Mouse (Mus musculus) megakaryocyte, adult 5-6 weeks (primary cell): ENCODE measurements around the gene Tbc1d24. TPM values are rescaled to one million over a fixed set of nuclear protein-coding genes. Genes with fewer than 3 reads are reported as not detected.

ENCODE experiments used
- ATAC-seq: 2 replicates; pipeline ENCODE4 v1.8.0; 2016; ENCODE audit warnings: mild to moderate bottlenecking, inconsistent platforms; ENCODE audit not compliant: poor library complexity, severe bottlenecking
- total RNA-seq, 2 experiments: library from RNA; stranded (forward) in 1 of 2; stranded (reverse) in 1 of 2; fragments of 153-499, 151-499 nt in 1 of 2; fragments of 221-1000, 200-1000 nt in 1 of 2; gene quantifications; 2 replicates each; pipeline versions ENCODE4 v1.2.3 to v1.2.4; 2015 to 2017

Tbc1d24 gene
- total RNA-seq, 2 experiments from 2014 or later: 4.6 to 5.5 TPM

GRCm38 (mm10) chr17:24190934-24191333 lies 14.4 kb downstream of the Tbc1d24 start:
- ATAC-seq: peak; percentile 38; the same call in 1 of the 2 replicates

- no peak for ATAC-seq
Observed at GRCm38 (mm10) chr17:24174259-24174658, 31.1 kb downstream of the Tbc1d24 start.

- peak; percentile 28; the same call in 1 of the 2 replicates for ATAC-seq
Observed at GRCm38 (mm10) chr17:24173423-24173822, 31.9 kb downstream of the Tbc1d24 start.

GRCm38 (mm10) chr17:24171738-24172137 lies 33.6 kb downstream of the Tbc1d24 start:
- ATAC-seq: peak; percentile 12; the same call in 1 of the 2 replicates

GRCm38 (mm10) chr17:24170729-24171128 lies 34.6 kb downstream of the Tbc1d24 start:
- peak; percentile 31 for ATAC-seq

DNA sequence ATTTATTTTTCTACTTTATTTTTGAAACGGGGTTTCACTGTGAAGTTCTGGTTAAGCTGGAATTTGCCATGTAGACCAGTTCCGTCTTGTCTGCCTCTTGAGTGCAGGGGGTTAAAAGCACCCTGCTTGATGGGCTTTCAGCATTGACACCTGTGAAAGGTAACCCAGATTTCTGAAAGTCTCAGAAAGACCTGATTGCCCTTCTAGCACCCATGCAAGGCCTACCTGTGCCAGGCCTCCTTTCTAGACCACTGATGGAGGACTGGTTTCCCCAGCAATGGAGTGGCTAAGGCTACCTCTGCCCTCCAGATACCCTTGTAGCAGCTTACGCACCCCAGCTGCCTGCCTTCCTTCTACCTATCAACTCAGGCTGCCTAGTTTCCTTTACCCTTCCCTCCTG lies 35.2 kb downstream of the Tbc1d24 start:
- ATAC-seq: no peak

DNA sequence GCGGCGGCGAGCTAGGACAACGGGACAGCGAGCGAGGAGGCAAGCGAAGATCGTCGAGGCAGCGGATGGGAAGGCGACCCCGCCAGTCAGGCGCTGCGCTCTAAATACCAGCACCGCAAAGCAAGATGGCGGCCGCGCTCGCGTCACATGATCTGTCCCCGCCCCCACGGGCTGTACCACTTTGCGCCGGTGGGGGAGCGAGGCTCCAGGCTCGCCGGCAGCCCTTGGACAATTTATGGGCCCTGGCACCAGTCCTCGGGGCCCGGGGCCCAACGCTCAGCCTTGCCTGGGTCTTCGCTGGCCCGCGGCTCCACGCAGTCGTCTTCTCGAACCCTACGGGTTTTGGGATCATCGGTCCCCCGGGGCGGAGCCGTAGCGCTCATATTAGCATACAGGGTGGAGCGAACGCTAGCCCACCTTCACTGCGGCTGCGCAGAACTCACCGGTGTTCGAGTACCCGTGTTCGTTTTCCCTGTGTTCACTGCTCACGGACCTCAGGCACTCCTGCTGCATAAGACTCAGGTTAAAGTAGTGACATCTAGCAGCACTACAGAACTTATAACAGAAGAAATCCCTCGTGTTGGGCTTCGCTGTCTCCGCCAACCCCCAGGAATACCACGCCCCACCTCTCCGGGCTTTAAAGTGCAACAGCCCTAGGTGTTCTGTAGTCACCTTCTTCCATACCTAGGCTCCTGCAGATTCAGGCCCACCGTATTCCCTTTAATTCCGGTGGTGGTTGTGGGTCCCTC lies 35.9 kb downstream of the Tbc1d24 start, which contains the start of gene Atp6v0c:
Gene Atp6v0c, minus strand, starts transcription at position 386 of the 749 bp plus-strand sequence.
- ATAC-seq: peak; percentile 64

DNA sequence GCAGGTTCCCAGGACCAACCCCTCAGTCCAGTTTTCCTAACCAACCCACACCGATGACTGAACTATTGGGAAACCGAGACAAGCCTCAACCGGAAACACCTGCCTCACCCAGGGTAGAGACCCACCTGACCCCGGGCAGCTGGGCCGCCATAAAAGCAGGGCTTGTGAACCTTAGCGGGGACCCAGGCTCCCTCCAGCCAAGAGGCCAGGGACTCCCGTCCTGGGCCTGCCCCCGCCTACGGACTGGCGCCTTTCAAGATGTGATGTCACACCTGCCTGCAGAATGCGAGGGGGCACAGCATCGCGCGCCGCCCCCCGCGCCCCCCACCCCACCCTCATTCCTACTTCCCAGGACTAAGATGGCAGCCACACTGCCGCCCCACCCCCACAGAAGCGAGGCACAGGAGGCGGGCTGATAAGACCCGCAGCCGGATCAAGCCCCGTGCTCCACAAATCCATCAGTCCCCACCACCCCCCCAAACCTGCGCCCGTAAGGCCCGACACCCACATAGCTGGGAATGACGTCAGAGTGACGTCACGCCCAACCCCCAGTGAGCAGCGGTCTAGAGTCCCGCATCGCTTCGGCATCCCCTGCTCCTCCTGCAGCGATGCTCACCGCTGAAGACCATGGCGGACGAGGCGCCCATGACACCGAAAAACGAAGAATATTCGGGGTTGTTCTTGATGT lies 36.6 kb downstream of the Tbc1d24 start:
- ATAC-seq: peak; percentile 25

- ATAC-seq: no peak
Observed at GRCm38 (mm10) chr17:24167891-24168505, 37.4 kb downstream of the Tbc1d24 start.

- no peak for ATAC-seq
Observed at GRCm38 (mm10) chr17:24167120-24167519, 38.2 kb downstream of the Tbc1d24 start.

GRCm38 (mm10) chr17:24164566-24165259 lies 40.6 kb downstream of the Tbc1d24 start:
- ATAC-seq: peak; percentile 9; the same call in 1 of the 2 replicates

- ATAC-seq: peak; percentile 69
Observed at GRCm38 (mm10) chr17:24163176-24163962, 42.0 kb downstream of the Tbc1d24 start, which contains the start of gene Amdhd2. Gene Amdhd2, minus strand, starts transcription at chr17:24163766.

GRCm38 (mm10) chr17:24162584-24163175 lies 42.7 kb downstream of the Tbc1d24 start:
- peak; percentile 36 for ATAC-seq

DNA sequence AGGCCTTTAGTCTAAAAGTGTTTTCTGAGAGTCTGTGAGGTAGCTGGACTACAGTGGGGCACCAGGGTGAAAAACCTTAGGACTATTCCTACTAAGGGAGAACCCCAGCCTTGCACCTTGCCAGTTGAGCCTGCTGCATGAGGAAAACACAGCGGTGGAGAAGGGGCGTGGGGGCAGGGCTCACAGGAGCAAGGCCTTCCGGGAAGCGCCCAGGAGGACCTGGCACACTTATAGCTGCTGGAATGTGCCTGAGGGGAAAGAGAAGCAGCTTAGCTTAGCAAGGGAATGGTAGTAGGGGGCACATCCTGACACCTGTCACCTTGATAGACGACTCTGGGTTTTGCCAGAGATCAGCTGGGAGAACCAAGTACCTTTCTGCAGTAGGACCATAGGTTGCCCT lies 43.9 kb downstream of the Tbc1d24 start:
- ATAC-seq: no peak

- ATAC-seq: no peak
Observed at GRCm38 (mm10) chr17:24157526-24157925, 47.8 kb downstream of the Tbc1d24 start.

- no peak for ATAC-seq
Observed at GRCm38 (mm10) chr17:24157121-24157520, 48.2 kb downstream of the Tbc1d24 start.

DNA sequence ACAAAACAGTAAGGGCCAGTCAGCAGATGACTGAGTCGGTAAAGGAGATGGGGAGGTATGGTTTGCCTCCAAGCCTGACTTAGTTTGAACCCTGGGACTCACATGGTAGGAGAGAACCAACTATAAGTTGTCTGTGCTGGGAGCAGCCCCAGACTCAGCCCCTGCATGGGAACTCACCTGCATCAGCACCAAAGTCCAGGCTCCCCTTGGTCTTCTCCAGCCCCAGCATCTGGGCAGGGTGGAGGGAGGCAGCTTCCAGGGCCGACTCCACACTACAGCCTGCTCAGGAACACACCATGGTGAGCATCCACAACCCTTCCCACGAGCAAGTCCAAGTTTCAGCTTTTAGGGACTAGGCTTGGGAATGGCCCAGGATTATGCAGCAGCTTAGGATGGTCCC lies 49.0 kb downstream of the Tbc1d24 start:
- ATAC-seq: no peak

DNA sequence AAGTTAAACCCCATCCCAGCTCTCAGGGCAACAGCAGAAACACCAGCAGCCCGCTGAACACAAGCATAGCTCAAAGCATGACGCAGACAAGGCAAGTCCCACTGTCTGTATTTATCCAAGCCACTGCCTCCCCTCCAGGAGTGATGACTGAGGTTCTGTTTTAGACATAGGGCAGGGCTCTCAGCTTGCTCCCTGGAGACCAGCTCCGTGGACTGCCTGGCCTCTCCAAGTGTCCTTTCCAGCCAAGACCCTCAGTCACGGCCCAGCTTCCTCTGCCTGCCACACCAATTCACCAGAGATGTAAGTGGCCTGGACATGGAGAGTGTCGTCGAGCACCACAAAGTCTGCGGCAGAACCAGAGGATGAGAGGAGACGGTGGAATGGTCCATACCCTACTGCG lies 49.6 kb downstream of the Tbc1d24 start:
- no peak for ATAC-seq

GRCm38 (mm10) chr17:24154463-24154862 lies 50.9 kb downstream of the Tbc1d24 start:
- no peak for ATAC-seq
